Mouse (Mus musculus) kidney, embryonic 16.5 days (tissue): ENCODE results near the gene Sftpa1. TPM values are rescaled to one million over a fixed set of nuclear protein-coding genes. Genes with fewer than 3 reads are reported as not detected.

Source experiments
- ATAC-seq: fragments of 200-750 bp; cut with Nextera tagmentation; 2 replicates; pipeline ENCODE4 v1.8.0; 2017; ENCODE audit warnings: moderate TSS enrichment; ENCODE audit not compliant: low FRiP score, low TSS enrichment
- H3K27ac ChIP-seq: fragments of 300-500 bp; sonication (generic); 2 replicates; pipeline ENCODE4 v1.5.1; 2014; ENCODE audit warnings: low read length
- H3K27me3 ChIP-seq: fragments of 300-500 bp; sonication (generic); 2 replicates; pipeline ENCODE4 v1.6.1; 2014; ENCODE audit warnings: low read length, control low read depth, mixed read lengths; ENCODE audit not compliant: insufficient read depth
- H3K36me3 ChIP-seq: fragments of 300-500 bp; sonication (generic); 2 replicates; pipeline ENCODE4 v1.6.1; 2014; ENCODE audit warnings: low read length, control low read depth, mixed read lengths; ENCODE audit not compliant: insufficient read depth
- H3K4me1 ChIP-seq: fragments of 300-500 bp; sonication (generic); 2 replicates; pipeline ENCODE4 v1.6.1; 2014; ENCODE audit warnings: low read length, control low read depth, mixed read lengths; ENCODE audit not compliant: insufficient read depth
- H3K4me2 ChIP-seq: fragments of 300-500 bp; sonication (generic); replicated peaks from 2 replicates; pipeline ENCODE4 v1.6.1; 2014; ENCODE audit warnings: low read depth, low read length
- H3K4me3 ChIP-seq: fragments of 300-500 bp; sonication (generic); 2 replicates; pipeline ENCODE4 v1.5.1; 2014; ENCODE audit warnings: mild to moderate bottlenecking, low read length
- H3K9ac ChIP-seq: fragments of 300-500 bp; sonication (generic); replicated peaks from 2 replicates; pipeline ENCODE4 v1.6.1; 2014; ENCODE audit warnings: low read length
- H3K9me3 ChIP-seq: fragments of 300-500 bp; sonication (generic); 2 replicates; pipeline ENCODE4 v1.6.1; 2016; ENCODE audit warnings: low read length, control low read depth
- WGBS: fragments of 180-500 bp; shearing (Covaris S2); extraction: QIAGEN DNeasy Blood & Tissue Kit; methylation state at CpG from one replicate; pipeline ENCODE4 v1.1.7; 2014; 5-methylcytosine and 5-hydroxymethylcytosine counted together
- polyA plus RNA-seq: library from polyadenylated mRNA; unstranded; fragments of >200 nt; fragmentation: Nextera tagmentation; extraction: Ambion mirVana; gene quantifications from 2 replicates; pipeline ENCODE4 v1.2.1, GENCODE M21; 2015

Gene Sftpa1
- polyA plus RNA-seq, 1 experiment from 2014 or later, result 3.9 TPM

DNA sequence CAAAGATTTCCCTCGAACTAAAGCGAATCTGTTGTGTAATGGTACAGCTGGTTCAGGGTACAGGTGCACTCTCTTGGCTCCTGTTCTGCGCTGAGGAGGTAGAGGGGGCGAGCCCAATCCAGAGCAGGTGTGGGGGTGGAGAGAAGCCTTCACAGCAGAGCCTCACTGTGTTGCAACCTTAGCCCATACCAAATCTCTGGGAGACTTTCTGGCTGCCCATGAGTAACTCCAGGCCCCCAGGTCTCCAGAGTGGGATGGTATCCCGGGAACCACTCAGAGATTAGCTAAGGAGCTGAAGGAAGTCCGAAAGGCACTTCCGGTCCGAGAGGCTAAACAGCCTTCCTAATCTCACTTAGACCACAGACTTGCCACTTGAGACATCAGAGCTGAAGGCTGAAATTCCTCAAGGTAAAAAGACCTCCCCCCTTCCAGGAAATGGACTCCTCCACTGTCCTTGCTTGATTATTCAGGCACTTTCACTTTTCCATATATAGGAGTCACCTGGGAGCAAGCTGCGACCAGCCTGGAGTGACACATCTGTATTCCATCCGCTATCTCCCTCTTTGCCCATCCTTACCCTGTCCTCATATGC is 26.6 kb upstream of the Sftpa1 start, which contains the start of gene Mat1a:
TSS of gene Mat1a (plus strand) at position 183 of the 592 bp plus-strand sequence.
- H3K9ac ChIP-seq, result no peak within 1 kb of the TSS
- H3K36me3 ChIP-seq, result no peaks in the 10 kb centered on the region
- H3K4me1 ChIP-seq, result no peaks in the 10 kb centered on the region
- no peaks in the 10 kb centered on the region for H3K27me3 ChIP-seq
- no peaks in the 10 kb centered on the region for H3K9me3 ChIP-seq
- H3K27ac ChIP-seq, result no peak within 1 kb of the TSS
- no peak within 1 kb of the TSS for H3K4me2 ChIP-seq
- H3K4me3 ChIP-seq, result no peak within 1 kb of the TSS
- ATAC-seq, result no peak
- WGBS, result 68% methylated on average over 10 of the region's 10 CpGs

DNA sequence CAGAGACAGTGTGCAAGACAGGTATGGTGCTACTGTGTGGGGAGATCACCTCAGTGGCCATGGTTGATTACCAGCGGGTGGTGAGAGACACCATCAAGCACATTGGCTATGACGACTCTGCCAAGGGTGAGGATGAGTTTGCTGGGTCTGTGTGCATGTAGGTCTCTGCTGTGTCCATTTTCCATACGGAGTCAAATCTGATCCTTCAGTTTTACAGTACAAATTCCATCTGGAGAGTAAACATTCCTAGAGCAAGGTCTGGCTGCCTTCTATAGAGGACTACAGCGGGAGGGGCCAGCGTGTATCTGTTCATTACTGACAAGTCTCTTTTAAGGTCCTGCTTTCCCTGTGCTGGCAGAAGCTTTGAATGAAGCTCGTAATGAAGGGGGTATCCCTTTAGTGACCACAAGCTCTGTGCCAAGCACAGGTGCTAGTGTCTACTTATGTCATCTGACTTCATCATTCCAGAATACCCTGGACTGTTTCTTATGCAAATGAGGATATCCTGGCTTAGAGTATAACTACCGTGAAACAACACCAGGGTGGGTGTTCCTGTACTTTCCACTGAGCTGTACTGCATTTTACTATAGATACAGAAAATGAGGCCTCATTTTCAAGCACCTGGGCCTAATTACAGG is 20.4 kb upstream of the Sftpa1 start:
- ATAC-seq, result no peak
- Histone ChIP-seq H3K4me3 (no peak overlapping the region), H3K27ac (no peak overlapping the region), H3K36me3 (no peaks in the 10 kb centered on the region), H3K9ac (no peak overlapping the region), H3K4me2 (no peak overlapping the region), H3K27me3 (no peaks in the 10 kb centered on the region), H3K9me3 (no peaks in the 10 kb centered on the region), H3K4me1 (no peaks in the 10 kb centered on the region)
- WGBS, result 85% methylated on average over 7 of the region's 7 CpGs

DNA sequence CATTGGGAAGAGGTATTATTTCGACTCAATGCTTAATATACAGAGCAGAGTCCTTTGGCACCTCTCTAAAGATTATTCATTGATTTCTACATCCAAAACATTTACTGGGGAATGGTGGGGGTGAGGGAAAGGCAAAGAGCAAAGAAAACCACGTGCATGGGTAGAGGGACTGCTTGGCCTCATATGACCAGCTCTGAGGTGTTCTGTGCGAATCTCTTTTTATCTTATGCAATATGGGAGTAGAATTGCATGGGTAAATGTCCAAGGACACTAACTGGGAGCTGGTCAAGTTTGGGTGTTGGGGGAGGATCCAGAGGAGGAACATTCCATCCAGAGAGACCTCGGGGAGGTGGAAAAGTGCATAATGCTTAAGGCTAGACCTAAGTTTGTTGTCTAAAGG is 18.6 kb upstream of the Sftpa1 start:
- Histone ChIP-seq H3K9ac (no peak overlapping the region), H3K4me2 (no peak overlapping the region), H3K9me3 (no peaks in the 10 kb centered on the region), H3K4me3 (no peak overlapping the region), H3K27ac (no peak overlapping the region), H3K4me1 (no peaks in the 10 kb centered on the region), H3K36me3 (no peaks in the 10 kb centered on the region), H3K27me3 (no peaks in the 10 kb centered on the region)
- 78% methylated on average over 4 of the region's 4 CpGs for WGBS
- no peak for ATAC-seq

DNA sequence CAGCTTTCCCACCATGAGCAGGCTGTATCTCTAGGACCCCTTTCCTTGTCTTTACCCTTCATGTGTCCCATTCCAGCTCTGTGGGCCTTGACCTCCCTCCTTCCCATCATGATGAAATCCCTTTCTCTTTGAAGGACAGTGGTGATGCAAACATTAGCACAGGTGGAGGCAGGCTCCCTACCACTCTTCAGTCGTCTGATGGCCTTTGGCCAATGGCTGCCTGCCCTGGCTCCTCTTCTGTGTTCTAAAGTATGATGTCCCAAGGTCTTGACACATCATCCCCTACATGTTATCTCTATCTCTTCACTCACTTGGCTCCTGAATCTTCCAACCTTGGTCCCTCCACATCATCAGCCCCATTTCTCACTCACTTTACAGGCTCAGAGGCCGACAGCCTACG is 15.3 kb upstream of the Sftpa1 start:
- no peak overlapping the region for H3K4me3 ChIP-seq
- no peak overlapping the region for H3K27ac ChIP-seq
- no peaks in the 10 kb centered on the region for H3K9me3 ChIP-seq
- no peaks in the 10 kb centered on the region for H3K4me1 ChIP-seq
- ATAC-seq, result no peak
- no peaks in the 10 kb centered on the region for H3K27me3 ChIP-seq
- no peak overlapping the region for H3K9ac ChIP-seq
- H3K4me2 ChIP-seq, result no peak overlapping the region
- H3K36me3 ChIP-seq, result no peaks in the 10 kb centered on the region
- WGBS, result 82% methylated on average over 3 of the region's 3 CpGs

DNA sequence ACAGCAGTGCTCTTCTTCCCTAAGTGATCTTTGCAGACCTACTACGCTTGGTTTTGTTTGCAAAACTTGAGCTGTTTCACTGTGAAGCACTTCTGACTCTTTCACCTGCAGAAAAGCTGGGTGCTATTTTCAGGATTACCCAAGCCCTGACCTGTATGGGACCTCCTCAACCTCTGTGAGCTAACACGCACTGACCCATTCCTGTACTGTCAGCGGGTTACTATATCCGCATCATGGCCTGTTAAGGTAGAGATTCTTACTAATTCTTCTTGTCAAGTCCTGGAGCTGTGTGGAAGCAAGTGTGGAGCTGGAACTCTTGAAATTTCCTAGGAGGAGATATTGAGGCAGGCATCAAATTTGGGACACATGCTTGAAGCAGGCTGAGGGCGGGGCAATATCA is 6.9 kb upstream of the Sftpa1 start:
- no peak overlapping the region for H3K4me3 ChIP-seq
- ATAC-seq, result no peak
- no peaks in the 10 kb centered on the region for H3K9me3 ChIP-seq
- 85% methylated on average over 5 of the region's 5 CpGs for WGBS
- H3K36me3 ChIP-seq, result no peaks in the 10 kb centered on the region
- H3K9ac ChIP-seq, result no peak overlapping the region
- no peaks in the 10 kb centered on the region for H3K27me3 ChIP-seq
- H3K27ac ChIP-seq, result no peak overlapping the region
- H3K4me1 ChIP-seq, result no peaks in the 10 kb centered on the region
- no peak overlapping the region for H3K4me2 ChIP-seq

DNA sequence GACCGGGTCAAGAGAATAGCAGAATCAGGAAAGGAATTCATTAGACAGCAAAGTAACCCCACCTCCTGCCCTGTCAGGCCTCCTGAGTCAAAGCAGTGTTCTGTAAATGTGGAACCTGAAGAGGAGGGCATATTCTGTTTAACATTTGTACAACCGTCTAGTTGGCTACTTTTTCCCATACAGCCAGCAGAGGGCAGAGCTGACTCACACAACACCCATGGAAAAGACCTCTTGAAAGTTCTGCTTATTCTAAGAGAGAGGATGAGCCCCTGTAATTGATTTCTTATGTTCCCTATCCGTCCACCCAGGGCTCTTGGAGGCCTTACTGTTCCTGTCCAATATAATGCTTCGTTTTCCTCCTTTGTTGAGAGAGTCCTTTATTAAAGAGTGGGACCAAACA is 3.6 kb upstream of the Sftpa1 start:
- Histone ChIP-seq H3K27me3 (no peaks in the 10 kb centered on the region), H3K4me1 (no peaks in the 10 kb centered on the region), H3K9ac (no peak overlapping the region), H3K4me3 (no peak overlapping the region), H3K36me3 (no peaks in the 10 kb centered on the region), H3K9me3 (no peaks in the 10 kb centered on the region), H3K4me2 (no peak overlapping the region), H3K27ac (no peak overlapping the region)
- ATAC-seq, result no peak
- 14% methylated on average over 4 of the region's 4 CpGs for WGBS

DNA sequence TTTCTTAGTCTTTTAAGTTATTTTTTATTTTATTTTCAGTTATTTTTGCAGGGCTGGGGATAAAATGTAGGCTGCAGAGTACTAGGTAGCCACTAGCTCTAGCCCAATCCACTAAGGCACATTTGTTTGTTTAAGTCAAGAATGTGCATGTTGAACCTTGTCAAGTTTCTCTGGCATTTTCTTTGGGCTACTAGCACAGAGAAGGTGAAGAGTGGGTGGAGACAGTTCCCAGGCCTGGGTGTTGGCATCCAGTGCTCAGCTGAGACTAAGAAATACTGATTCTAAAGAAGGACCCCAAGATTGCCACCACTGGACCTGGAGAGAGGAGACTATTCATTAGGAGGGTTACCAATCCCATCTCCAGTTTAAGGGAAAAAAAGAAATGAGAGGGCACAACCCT is 5.4 kb downstream of the Sftpa1 start:
- Histone ChIP-seq H3K27ac (no peak overlapping the region), H3K27me3 (no peaks in the 10 kb centered on the region), H3K4me2 (no peak overlapping the region), H3K4me1 (no peaks in the 10 kb centered on the region), H3K36me3 (no peaks in the 10 kb centered on the region), H3K4me3 (no peak overlapping the region), H3K9ac (no peak overlapping the region), H3K9me3 (no peaks in the 10 kb centered on the region)
- no peak for ATAC-seq

DNA sequence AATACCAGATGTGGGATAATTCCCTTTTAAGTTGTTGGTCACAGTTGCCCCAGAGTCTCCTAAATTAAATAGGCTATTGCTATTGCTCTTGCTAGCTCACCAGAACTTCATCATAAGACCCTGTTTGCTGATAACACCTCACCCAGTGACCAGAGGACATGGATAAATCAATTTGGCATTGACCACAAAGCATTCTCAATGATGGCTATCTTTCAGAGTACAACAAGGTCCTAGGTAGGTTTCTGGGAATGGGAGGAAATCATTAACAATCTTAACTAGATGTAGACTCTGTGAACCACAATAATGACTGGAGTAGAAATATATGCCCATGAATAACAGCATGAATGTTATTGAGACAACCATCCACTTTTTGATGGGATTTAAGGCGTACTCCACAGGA is 9.1 kb downstream of the Sftpa1 start:
- Histone ChIP-seq H3K36me3 (no peaks in the 10 kb centered on the region), H3K9me3 (no peaks in the 10 kb centered on the region), H3K27ac (no peak overlapping the region), H3K4me2 (no peak overlapping the region), H3K27me3 (no peaks in the 10 kb centered on the region), H3K9ac (no peak overlapping the region), H3K4me1 (no peaks in the 10 kb centered on the region), H3K4me3 (no peak overlapping the region)
- no peak for ATAC-seq
- WGBS, result 87% methylated on average over 1 of the region's 1 CpGs

DNA sequence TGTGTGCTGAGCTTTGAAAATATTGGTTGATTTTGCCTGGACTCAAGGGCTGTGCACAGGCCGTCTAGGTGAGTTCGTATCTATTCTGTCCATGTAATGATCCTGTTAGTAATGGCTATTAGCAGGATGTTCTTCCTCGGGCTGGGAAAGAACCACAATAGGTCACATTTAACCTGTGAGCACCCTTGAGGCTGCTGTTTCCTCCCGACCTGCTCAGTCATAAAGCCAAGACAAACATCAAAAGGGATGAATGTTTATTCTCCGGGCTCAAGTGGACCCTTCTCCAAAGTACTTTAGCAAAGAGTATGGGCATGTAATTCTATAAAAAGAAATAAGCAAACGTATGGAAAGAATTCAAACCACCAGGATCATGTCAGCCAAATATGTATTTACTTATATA is 14.5 kb downstream of the Sftpa1 start:
- ATAC-seq, result no peak
- no peaks in the 10 kb centered on the region for H3K9me3 ChIP-seq
- no peak overlapping the region for H3K4me2 ChIP-seq
- no peak overlapping the region for H3K4me3 ChIP-seq
- no peaks in the 10 kb centered on the region for H3K4me1 ChIP-seq
- H3K9ac ChIP-seq, result no peak overlapping the region
- 44% methylated on average over 6 of the region's 6 CpGs for WGBS
- no peaks in the 10 kb centered on the region for H3K36me3 ChIP-seq
- no peaks in the 10 kb centered on the region for H3K27me3 ChIP-seq
- H3K27ac ChIP-seq, result no peak overlapping the region

DNA sequence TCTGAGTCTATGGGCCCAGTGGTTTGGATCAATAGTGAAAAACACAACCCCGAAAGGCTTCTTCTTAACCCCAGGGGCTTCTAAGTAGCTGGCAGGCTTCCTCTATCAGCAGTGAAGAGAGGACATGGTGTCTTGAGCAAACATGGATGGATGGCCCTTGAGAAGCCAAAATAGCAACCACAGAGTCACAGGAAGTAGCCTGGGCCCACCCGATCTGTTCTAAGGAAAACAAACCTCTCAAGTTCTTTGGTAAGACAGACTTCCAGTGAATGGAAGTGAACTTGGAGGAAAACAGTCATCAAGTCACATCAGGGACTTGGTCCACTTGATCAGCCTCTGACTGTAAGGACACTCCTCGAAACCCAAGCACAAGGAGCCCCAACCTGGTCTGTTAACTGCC is 15.3 kb downstream of the Sftpa1 start:
- no peaks in the 10 kb centered on the region for H3K9me3 ChIP-seq
- 83% methylated on average over 3 of the region's 3 CpGs for WGBS
- no peak overlapping the region for H3K4me3 ChIP-seq
- no peaks in the 10 kb centered on the region for H3K4me1 ChIP-seq
- H3K36me3 ChIP-seq, result no peaks in the 10 kb centered on the region
- no peak for ATAC-seq
- H3K9ac ChIP-seq, result no peak overlapping the region
- H3K27me3 ChIP-seq, result no peaks in the 10 kb centered on the region
- H3K27ac ChIP-seq, result no peak overlapping the region
- H3K4me2 ChIP-seq, result no peak overlapping the region
